Mouse (Mus musculus): ENCODE data around the gene Vmn2r99. TPM values are rescaled to one million over a fixed set of nuclear protein-coding genes. Genes with fewer than 3 reads are reported as not detected.

Vmn2r99 gene
- total RNA-seq (2021) = not detected

- DNase-seq (ENCODE audit: extremely low spot score in 1 of 2, low spot score in 2 of 2) = no peak
- intact Hi-C loops (cut with DNase I) = no loop called here
Observed at GRCm38 (mm10) chr17:19361649-19362048, at the start of gene Vmn2r99. Vmn2r99 (plus strand) TSS chr17:19361949.

- intact Hi-C loops (cut with DNase I) = no loop called here
- DNase-seq (ENCODE audit: extremely low spot score in 1 of 2, low spot score in 2 of 2) = no peak
Observed at GRCm38 (mm10) chr17:19437623-19438022, 75.9 kb downstream of the Vmn2r99 start.

- no peak for DNase-seq (ENCODE audit: extremely low spot score in 1 of 2, low spot score in 2 of 2)
- intact Hi-C loops (cut with DNase I) = no loop called here
Observed at GRCm38 (mm10) chr17:19444932-19445331, 83.2 kb downstream of the Vmn2r99 start.

Other genes with a start within 250 kb of the Vmn2r99 start
- not detected for gene Vmn2r100, start 142.8 kb downstream of the Vmn2r99 start, total RNA-seq (2021)
- gene Vmn2r101, start 215.3 kb downstream of the Vmn2r99 start, total RNA-seq (2021) = not detected

All from left cerebral cortex, postnatal 10 days (tissue).